Mouse (Mus musculus) kidney, embryonic 15.5 days (tissue): ENCODE measurements around the gene Mrpl17. TPM values are rescaled to one million over a fixed set of nuclear protein-coding genes. Genes with fewer than 3 reads are reported as not detected.
A peak's percentile ranks its signal among the peaks of the same experiment; 100 is the strongest.
"Not testable (repeated sequence)": the region's sequence is repeated elsewhere in the genome, so short reads cannot be mapped to it uniquely, and the experiment has no call there.

Experiments used
- ATAC-seq: fragments of 200-750 bp; cut with Nextera tagmentation; replicated peaks from 2 replicates; pipeline ENCODE4 v1.8.0; 2017; ENCODE audit warnings: moderate TSS enrichment; ENCODE audit not compliant: low FRiP score
- H3K27ac ChIP-seq: fragments of 300-500 bp; sonication (generic); 2 replicates; pipeline ENCODE4 v1.5.1; 2015; ENCODE audit warnings: mild to moderate bottlenecking, inconsistent platforms
- H3K27me3 ChIP-seq: fragments of 300-500 bp; sonication (generic); 2 replicates; pipeline ENCODE4 v1.6.1; 2015; ENCODE audit warnings: inconsistent platforms
- H3K36me3 ChIP-seq: fragments of 300-500 bp; sonication (generic); 2 replicates; pipeline ENCODE4 v1.6.1; 2015; ENCODE audit warnings: inconsistent platforms
- H3K4me1 ChIP-seq: fragments of 300-500 bp; sonication (generic); 2 replicates; pipeline ENCODE4 v1.6.1; 2015; ENCODE audit warnings: inconsistent platforms
- H3K4me2 ChIP-seq: fragments of 300-500 bp; sonication (generic); 2 replicates; pipeline ENCODE4 v1.6.1; 2015; ENCODE audit warnings: moderate library complexity, mild to moderate bottlenecking, inconsistent platforms
- H3K4me3 ChIP-seq: fragments of 300-500 bp; sonication (generic); replicated peaks from 2 replicates; pipeline ENCODE4 v1.5.1; 2015; ENCODE audit warnings: mild to moderate bottlenecking, inconsistent platforms
- H3K9ac ChIP-seq: fragments of 300-500 bp; sonication (generic); 2 replicates; pipeline ENCODE4 v1.6.1; 2015; ENCODE audit warnings: mild to moderate bottlenecking, inconsistent platforms
- H3K9me3 ChIP-seq: fragments of 300-500 bp; sonication (generic); replicated peaks from 2 replicates; pipeline ENCODE4 v1.6.1; 2016; ENCODE audit warnings: inconsistent platforms
- WGBS: fragments of 180-500 bp; shearing (Covaris S2); methylation state at CpG from one replicate; pipeline ENCODE4 v1.1.7; 2015; ENCODE audit warnings: mixed read lengths; 5-methylcytosine and 5-hydroxymethylcytosine counted together
- polyA plus RNA-seq: library from polyadenylated mRNA; unstranded; fragments of >200 nt; fragmentation: Nextera tagmentation; extraction: Ambion mirVana; gene quantifications from 2 replicates; pipeline ENCODE4 v1.2.1, GENCODE M21; 2015

Mrpl17 gene
- 397 and 398 TPM in 2 replicates for polyA plus RNA-seq

DNA sequence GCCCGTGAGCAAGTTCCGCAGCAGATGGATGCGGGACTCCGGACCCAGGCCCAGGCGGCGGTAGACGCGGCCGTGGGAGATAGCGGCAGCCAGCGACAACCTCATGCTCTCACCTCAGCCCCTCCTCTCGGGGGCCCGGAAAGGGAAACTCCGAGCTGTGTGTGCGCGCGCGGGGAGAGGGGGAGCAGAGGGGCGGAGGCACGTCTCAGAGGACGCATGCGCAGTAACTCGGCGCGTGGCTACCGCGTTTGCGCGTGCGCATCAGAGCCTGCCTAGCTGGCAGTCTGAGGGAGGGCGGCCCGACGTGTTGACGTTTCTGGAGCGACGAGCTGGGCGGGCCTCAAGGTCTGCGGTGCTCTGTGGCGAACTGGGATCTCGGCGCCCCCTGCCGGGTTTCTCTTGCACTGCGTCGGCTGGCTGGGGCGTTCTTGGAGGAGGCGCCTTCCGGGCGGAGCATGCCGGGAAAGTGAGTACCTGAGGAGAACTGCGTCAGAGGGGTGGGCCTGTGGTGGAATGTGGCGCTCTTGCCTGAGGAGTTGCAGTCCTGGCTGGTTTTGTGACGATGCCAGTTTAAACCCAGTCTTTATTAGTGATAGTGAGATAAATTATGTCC, at the start of gene Mrpl17:
TSS of gene Mrpl17 (minus strand) at position 223 of the 613 bp plus-strand sequence.
- Histone ChIP-seq H3K9ac (peak within 1 kb of the TSS; percentile 90), H3K36me3 (peaks cover 27% of the 10 kb centered on the region), H3K27me3 (no peaks in the 10 kb centered on the region), H3K27ac (peak within 1 kb of the TSS; percentile 88), H3K9me3 (no peaks in the 10 kb centered on the region), H3K4me1 (peaks cover 11% of the 10 kb centered on the region), H3K4me2 (peak within 1 kb of the TSS; percentile 73), H3K4me3 (peak within 1 kb of the TSS; percentile 75)
- peak; percentile 99 for ATAC-seq
- under 1% methylated on average over 49 of the region's 52 CpGs for WGBS

- H3K9me3 ChIP-seq, H3K4me1 ChIP-seq, H3K27me3 ChIP-seq, H3K9ac ChIP-seq, ATAC-seq, H3K27ac ChIP-seq, H3K4me2 ChIP-seq, H3K4me3 ChIP-seq, H3K36me3 ChIP-seq: not testable (repeated sequence)
- WGBS, result no CpG with 5 or more reads among the region's 2 CpGs
Observed at GRCm38 (mm10) chr7:105855718-105856560, 45.0 kb upstream of the Mrpl17 start.

DNA sequence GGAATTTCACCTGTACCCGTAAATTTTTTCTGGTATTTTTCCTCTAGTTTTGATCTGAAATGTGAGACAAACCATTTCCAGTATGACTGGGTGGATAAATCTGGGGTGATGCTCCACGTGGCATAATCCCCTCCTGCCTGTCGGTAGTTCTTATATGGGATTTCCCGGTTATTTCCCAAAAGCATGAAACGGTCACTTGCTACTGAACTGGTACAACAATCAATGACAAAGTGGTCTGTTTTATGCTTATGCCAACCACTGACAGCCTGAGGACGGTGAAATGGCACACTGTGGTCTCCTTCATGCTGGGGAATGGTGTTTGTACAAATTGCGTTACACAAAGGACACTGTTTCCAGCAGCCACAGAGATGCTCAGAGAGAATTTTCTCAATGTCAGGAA, 13.4 kb upstream of the Mrpl17 start:
- Histone ChIP-seq H3K4me1 (no peaks in the 10 kb centered on the region), H3K4me2 (no peak overlapping the region), H3K4me3 (no peak overlapping the region), H3K27ac (no peak overlapping the region), H3K9ac (no peak overlapping the region), H3K36me3 (no peaks in the 10 kb centered on the region), H3K27me3 (no peaks in the 10 kb centered on the region), H3K9me3 (no peaks in the 10 kb centered on the region)
- 80% methylated on average over 7 of the region's 7 CpGs for WGBS
- no peak for ATAC-seq

GRCm38 (mm10) chr7:105818483-105818882, 7.6 kb upstream of the Mrpl17 start:
- H3K27ac ChIP-seq, result no peak overlapping the region
- H3K4me2 ChIP-seq, result no peak overlapping the region
- no peak overlapping the region for H3K9ac ChIP-seq
- WGBS, result 2% methylated on average over 1 of the region's 1 CpGs
- ATAC-seq, result no peak
- no peaks in the 10 kb centered on the region for H3K9me3 ChIP-seq
- H3K27me3 ChIP-seq, result no peaks in the 10 kb centered on the region
- no peaks in the 10 kb centered on the region for H3K36me3 ChIP-seq
- no peak overlapping the region for H3K4me3 ChIP-seq
- H3K4me1 ChIP-seq, result no peaks in the 10 kb centered on the region

DNA sequence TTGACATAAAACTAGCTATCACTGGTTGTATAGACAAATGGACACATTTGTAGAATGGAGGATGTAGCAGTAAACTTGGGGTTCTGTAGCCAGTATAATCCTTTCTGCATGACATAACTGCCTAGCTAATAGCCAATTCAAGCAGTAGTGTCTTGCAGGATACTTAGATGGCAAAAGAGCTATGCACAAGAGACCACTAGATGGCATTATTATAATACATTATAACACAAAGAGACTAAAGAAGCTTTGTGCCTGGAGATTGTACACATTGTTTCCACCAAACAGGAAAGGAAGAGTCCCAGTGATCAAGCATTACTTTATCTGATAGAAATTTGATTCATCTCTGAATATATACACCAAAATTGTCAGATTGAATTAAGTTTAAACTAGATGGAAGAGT, 5.8 kb upstream of the Mrpl17 start:
- Histone ChIP-seq H3K36me3 (no peaks in the 10 kb centered on the region), H3K27ac (no peak overlapping the region), H3K9ac (no peak overlapping the region), H3K4me2 (no peak overlapping the region), H3K9me3 (no peaks in the 10 kb centered on the region), H3K27me3 (no peaks in the 10 kb centered on the region), H3K4me3 (no peak overlapping the region), H3K4me1 (no peaks in the 10 kb centered on the region)
- ATAC-seq, result no peak

- no peak overlapping the region for H3K27ac ChIP-seq
- H3K4me3 ChIP-seq, result no peak overlapping the region
- H3K36me3 ChIP-seq, result peaks cover 15% of the 10 kb centered on the region
- H3K9ac ChIP-seq, result no peak overlapping the region
- no peak overlapping the region for H3K4me2 ChIP-seq
- H3K9me3 ChIP-seq, result no peaks in the 10 kb centered on the region
- WGBS, result 88% methylated on average over 3 of the region's 3 CpGs
- no peak for ATAC-seq
- no peaks in the 10 kb centered on the region for H3K27me3 ChIP-seq
- peaks cover 11% of the 10 kb centered on the region for H3K4me1 ChIP-seq
Observed at GRCm38 (mm10) chr7:105813326-105813725, 2.4 kb upstream of the Mrpl17 start.

GRCm38 (mm10) chr7:105812566-105812965, 1.7 kb upstream of the Mrpl17 start:
- Histone ChIP-seq H3K9ac (no peak overlapping the region), H3K4me2 (no peak overlapping the region), H3K4me1 (peaks cover 11% of the 10 kb centered on the region), H3K9me3 (no peaks in the 10 kb centered on the region), H3K4me3 (no peak overlapping the region), H3K36me3 (peaks cover 23% of the 10 kb centered on the region), H3K27me3 (no peaks in the 10 kb centered on the region), H3K27ac (no peak overlapping the region)
- no peak for ATAC-seq
- WGBS, result 77% methylated on average over 3 of the region's 3 CpGs

- Histone ChIP-seq H3K27ac (no peak overlapping the region), H3K27me3 (no peaks in the 10 kb centered on the region), H3K4me1 (peaks cover 11% of the 10 kb centered on the region), H3K36me3 (peaks cover 27% of the 10 kb centered on the region), H3K9ac (no peak overlapping the region), H3K4me2 (peak overlapping the region; percentile 73), H3K9me3 (no peaks in the 10 kb centered on the region), H3K4me3 (peak overlapping the region; percentile 75)
- ATAC-seq, result peak; percentile 5
Observed at GRCm38 (mm10) chr7:105811516-105811915, 617 bp upstream of the Mrpl17 start.

- peak overlapping the region; percentile 90 for H3K9ac ChIP-seq
- peaks cover 27% of the 10 kb centered on the region for H3K36me3 ChIP-seq
- peak overlapping the region; percentile 75 for H3K4me3 ChIP-seq
- WGBS, result 3% methylated on average over 37 of the region's 37 CpGs
- H3K27ac ChIP-seq, result peak overlapping the region; percentile 88
- H3K27me3 ChIP-seq, result no peaks in the 10 kb centered on the region
- peaks cover 11% of the 10 kb centered on the region for H3K4me1 ChIP-seq
- no peaks in the 10 kb centered on the region for H3K9me3 ChIP-seq
- ATAC-seq, result no peak; the same call in 1 of the 2 replicates
- peak overlapping the region; percentile 73 for H3K4me2 ChIP-seq
Observed at GRCm38 (mm10) chr7:105810280-105810876, 521 bp downstream of the Mrpl17 start.

DNA sequence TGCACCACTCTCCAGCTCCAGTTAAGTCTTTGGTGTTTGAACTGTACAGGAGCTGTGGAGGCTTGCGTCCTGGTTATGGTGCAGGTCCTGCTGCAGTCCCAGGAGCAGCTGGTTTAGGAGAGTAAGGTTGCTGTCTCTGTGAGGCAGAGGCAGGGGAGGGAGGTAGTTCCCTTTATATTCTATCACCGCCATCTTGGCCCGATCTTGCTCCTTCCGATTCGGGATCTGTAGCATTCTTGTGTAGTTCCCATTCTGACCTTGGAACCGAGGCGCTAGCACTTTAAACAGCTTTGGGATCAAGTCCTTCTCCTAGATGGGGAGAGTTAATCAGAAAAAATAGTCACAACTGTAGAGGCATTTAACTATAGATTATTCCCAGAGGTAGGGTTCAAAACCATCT, 1.1 kb downstream of the Mrpl17 start:
- peak overlapping the region; percentile 75 for H3K4me3 ChIP-seq
- H3K9me3 ChIP-seq, result no peaks in the 10 kb centered on the region
- H3K27me3 ChIP-seq, result no peaks in the 10 kb centered on the region
- H3K36me3 ChIP-seq, result peaks cover 27% of the 10 kb centered on the region
- peak overlapping the region; percentile 90 for H3K9ac ChIP-seq
- WGBS, result 89% methylated on average over 7 of the region's 7 CpGs
- H3K4me1 ChIP-seq, result peaks cover 11% of the 10 kb centered on the region
- H3K4me2 ChIP-seq, result peak overlapping the region; percentile 73
- no peak for ATAC-seq
- H3K27ac ChIP-seq, result peak overlapping the region; percentile 88; the same call in 1 of the 2 replicates

DNA sequence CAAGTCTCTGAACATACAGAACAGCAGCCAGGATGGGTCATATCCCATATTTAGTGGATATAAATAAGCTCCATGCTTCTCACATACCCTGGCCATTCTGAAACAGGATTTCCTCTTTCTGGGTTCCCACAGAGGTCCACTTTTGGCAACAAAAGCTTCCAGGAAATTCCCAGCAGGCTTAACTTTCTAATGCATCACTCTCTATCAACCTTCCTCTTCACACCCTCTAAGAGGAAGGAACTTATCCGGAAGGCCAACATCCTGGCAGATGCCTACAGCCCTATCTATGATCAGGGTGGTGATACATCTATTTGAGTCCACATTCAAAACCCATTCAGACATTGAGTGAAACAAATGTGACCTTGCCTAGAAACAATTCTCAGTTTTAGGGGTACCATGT, 2.5 kb downstream of the Mrpl17 start:
- Histone ChIP-seq H3K4me3 (no peak overlapping the region), H3K9ac (no peak overlapping the region), H3K9me3 (no peaks in the 10 kb centered on the region), H3K36me3 (peaks cover 27% of the 10 kb centered on the region), H3K27ac (peak overlapping the region; percentile 65), H3K4me1 (peaks cover 11% of the 10 kb centered on the region), H3K27me3 (no peaks in the 10 kb centered on the region), H3K4me2 (no peak overlapping the region)
- 93% methylated on average over 1 of the region's 1 CpGs for WGBS
- no peak for ATAC-seq

DNA sequence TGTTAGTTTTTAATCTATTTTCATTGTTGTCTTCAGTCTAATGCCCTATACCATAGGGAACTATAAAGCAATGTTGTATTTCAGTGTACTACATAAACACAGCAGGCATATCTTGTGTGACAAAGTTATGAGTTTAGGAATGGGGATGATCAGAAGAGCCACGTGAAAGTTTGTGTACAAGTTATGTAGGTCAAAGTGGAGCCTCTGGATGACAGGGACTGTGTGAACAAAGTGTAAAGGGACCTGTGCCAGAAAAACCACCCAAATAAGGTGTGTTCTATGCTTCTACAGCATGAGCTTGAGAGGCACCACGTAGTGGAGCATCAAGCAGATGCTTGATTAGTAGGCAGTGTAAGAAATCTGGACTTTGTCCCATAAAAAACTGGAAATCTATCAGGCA, 4.2 kb downstream of the Mrpl17 start:
- H3K27ac ChIP-seq, result no peak overlapping the region
- H3K9me3 ChIP-seq, result no peaks in the 10 kb centered on the region
- 63% methylated on average over 2 of the region's 2 CpGs for WGBS
- H3K4me3 ChIP-seq, result no peak overlapping the region
- no peak for ATAC-seq
- H3K27me3 ChIP-seq, result no peaks in the 10 kb centered on the region
- H3K9ac ChIP-seq, result no peak overlapping the region
- peaks cover 27% of the 10 kb centered on the region for H3K36me3 ChIP-seq
- H3K4me1 ChIP-seq, result peaks cover 11% of the 10 kb centered on the region
- no peak overlapping the region for H3K4me2 ChIP-seq
